Mouse (Mus musculus): ENCODE results near the gene Olfr1361. TPM values are rescaled to one million over a fixed set of nuclear protein-coding genes. Genes with fewer than 3 reads are reported as not detected.
A peak's percentile ranks its signal among the peaks of the same experiment; 100 is the strongest.

Olfr1361 gene
- total RNA-seq (2021) (not detected), polyA plus RNA-seq (2012; rRNA removed) (not detected in 2 replicates)
- long read RNA-seq, result 0 reads

DNA sequence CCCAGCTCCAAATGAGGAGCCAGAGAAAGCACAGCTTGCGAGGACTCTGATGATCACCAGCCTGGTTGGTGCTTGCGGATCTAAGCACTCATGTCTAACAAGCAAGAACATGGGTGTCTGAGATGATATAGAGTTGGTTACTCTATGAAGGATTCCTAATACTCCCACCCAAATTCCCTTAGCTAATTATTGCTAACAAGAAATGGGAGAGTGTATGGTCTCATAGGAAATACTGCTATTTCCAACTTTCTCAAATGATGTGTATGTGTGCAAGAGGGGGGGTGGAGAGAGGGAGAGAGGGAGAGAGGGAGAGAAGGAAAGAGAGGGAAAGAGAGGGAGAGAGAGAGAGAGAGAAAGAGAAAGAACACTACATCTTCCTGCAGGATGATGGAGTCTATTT, at the start of gene Olfr1361:
Gene Olfr1361 (minus strand): TSS at position 101 of the 400 bp plus-strand sequence.
- no peak for DNase-seq

DNA sequence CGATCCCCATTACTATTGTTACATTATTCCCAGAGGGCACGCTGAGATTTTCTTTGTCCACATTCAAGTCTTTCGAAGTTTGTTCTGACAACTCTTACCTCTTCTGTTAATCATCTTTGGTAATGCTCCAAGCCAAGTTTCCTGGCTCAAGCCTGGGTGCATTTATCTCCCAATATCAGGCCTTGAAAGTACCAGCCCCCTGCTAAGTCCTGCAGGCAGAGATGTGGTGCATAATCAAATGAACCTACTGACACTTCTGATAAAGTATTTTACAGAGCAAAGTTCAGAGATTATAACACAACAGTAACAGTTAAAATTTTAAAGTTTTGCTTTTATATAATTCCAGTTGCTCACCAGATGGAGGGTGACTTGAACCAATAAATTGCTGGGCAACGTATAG, 48.5 kb upstream of the Olfr1361 start:
- no peak for DNase-seq

DNA sequence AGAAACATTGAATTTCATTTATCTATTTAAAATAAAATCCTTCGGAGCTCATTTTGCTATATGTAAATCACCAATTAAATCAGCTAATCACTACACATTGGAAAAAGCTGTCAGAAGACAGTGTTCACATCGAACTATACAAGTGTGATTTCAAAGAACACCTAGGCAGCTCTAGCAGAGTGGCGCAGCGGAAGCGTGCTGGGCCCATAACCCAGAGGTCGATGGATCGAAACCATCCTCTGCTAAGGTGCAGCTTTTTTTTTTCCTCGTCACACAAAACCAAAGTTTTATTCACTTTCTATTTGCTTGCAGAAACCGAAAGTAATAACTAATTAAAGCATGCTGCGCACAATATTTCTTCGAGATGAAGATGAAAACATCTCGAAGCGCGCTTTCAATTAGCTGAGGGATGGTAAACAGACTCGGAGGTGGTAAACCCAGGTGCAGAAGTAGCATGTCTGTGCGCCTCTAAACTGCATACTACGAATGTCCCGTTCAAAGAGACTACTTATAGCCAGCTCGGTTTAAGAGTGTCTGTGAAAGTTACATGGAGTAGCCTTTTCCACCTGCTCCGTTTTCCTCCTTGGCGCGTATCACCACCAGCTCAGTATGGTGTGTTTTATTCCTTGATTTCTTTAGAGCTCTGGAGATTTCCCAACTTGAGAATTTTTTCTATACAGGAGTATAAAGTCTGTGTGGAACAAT, 47.8 kb upstream of the Olfr1361 start:
- DNase-seq, result peak; percentile 82

DNA sequence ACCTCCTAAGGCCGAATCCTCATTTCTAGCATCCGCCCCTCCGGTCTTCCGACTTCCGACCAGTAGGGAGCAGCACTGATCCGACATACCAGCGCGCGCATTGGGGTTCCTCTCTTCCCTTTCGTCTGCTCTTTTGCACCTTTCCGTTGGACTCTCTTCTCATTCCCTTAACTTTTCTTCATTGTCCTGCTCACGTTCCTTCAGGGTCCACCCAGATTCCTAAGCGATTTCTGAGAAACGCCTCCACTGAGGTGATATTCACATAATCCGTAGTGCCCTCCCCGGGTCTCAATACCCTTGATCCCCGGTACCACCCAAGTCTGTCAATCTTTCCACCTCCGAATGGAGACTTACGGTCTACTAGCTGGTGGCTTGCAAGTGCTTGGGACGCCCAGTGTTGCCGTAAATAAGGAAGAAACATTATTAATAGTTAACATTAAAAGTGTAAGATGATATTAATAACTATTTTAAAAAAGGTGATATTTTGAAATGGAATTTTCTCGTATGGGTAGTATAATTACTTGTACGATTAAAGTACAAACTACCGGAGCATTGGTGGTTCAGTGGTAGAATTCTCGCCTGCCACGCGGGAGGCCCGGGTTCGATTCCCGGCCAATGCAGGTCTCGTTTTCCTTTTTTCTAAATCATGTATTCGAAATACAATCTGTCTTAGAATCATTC, 47.0 kb upstream of the Olfr1361 start:
- peak; percentile 92 for DNase-seq

DNA sequence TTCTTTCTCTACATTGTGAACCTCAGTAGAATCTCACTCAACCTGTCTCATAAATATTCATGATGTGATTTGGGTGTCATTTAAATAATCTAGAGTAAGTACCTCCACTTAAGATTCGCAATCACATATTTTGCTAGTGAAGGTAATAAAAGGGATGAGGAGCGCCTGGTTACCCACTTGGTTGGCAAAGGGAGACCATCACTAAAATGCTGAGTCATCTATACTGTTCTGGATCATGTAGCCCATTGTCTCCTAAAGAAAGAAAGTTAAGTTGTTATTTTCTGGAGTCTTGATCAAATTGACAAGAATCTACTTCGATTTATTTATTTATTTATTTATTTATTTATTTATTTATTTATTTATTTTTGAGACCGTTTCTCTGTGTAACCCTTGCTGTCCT, 43.5 kb upstream of the Olfr1361 start:
- DNase-seq, result no peak

DNA sequence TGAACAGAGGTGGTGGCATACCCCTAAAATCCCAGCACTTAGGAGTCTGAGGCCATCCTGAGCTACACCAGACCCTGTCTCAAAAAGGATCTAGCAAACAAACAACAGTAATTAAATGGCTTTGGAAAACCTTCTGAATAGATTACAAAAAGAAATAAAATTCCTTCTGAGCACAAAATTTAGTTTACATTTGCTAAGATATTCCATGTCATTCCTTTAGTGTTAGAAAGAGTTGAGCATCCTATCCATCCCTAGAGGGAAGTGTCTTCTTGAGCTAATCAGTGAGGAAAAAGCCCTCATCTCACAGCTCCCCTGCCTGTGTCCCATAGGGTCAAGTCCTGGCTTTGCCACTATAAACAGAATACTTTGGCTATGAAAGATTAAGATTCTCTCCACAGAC, 34.6 kb upstream of the Olfr1361 start, which contains the start of gene Olfr1359:
Gene Olfr1359 (plus strand): TSS at position 301 of the 400 bp plus-strand sequence.
- DNase-seq, result no peak

DNA sequence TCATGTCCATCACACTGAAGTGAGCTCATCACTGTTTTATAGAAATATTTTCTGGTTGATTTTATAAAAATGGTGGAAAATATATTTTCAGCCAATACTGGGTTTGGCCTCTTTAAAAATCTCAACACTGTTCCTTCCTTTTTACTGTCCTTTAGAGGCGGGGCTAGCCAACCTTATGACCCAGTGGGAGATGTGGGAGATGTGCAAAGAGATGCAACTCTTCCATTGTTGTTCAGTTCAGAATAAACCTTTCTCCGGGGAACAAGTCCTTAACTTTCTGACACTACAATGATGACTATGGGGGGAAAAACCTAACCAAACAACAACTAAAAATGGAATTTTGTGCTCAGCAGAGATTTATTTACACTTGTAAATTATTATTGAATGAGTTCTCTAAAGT, 14.1 kb upstream of the Olfr1361 start, which contains the start of gene Olfr1360:
Gene Olfr1360 (minus strand): TSS at position 101 of the 400 bp plus-strand sequence.
- no peak for DNase-seq

DNA sequence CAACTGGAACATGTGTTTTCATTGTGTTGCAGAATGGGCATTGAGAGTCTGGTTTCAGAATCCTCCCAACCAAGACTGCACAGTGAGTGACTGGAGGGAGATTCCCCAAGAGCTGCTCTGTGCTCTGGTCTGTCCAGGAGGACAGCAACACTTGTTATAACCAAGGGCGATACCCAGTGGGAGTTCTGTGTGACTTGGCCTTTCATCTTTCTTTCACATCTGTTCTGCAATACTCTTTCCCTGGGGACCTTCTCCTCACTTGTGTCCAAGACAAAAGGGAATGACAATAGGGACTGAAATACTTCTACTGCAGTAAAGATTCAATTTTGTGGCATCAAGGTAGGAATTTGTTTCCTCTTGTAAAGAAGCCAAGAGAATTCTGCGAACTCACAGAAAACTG, 20.8 kb downstream of the Olfr1361 start, which contains the start of gene Olfr11:
Gene Olfr11 (minus strand): TSS at position 101 of the 400 bp plus-strand sequence.
- no peak for DNase-seq

DNA sequence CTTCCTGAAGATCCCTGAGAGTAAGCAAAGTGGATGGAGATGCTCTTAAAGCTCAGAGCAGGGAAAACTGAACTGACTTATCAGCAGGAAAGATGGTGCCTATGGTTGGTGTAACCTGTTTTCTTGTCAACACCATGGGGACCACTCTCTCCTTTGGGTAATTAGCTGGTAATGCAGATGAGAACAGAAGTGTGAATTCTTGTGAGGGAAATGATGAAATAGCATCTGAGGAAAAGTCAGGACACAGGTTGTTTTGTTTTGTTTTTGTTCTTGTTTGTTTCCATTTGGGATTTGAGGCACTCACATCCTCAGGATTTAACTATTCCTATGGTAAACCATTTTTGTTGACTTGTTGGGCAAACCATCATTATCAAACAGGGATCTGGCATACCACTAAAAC, 49.3 kb downstream of the Olfr1361 start, which contains the start of gene Olfr1362:
Gene Olfr1362 (minus strand): TSS at position 101 of the 400 bp plus-strand sequence.
- DNase-seq, result no peak

Other genes starting within 250 kb of the Olfr1361 start
Only the 30 nearest of the 33 such genes appear.
- 1 to 10 TPM; 1.8 to 3.6 TPM for gene Zkscan4, start 184.5 kb downstream of the Olfr1361 start, total RNA-seq (2021)
- gene Zkscan4, start 184.5 kb downstream of the Olfr1361 start, polyA plus RNA-seq (2012; rRNA removed), result 0.46 and 0.85 TPM in 2 replicates
- not detected for gene Gm10065, start 183.9 kb downstream of the Olfr1361 start, total RNA-seq (2021)
- gene Gm10065, start 183.9 kb downstream of the Olfr1361 start, polyA plus RNA-seq (2012; rRNA removed), result 1.4 TPM in 1 of 2 replicates, not detected in the other
- 10 to 100 TPM; 13.3 to 14.2 TPM for gene AK157302, start 168.2 kb downstream of the Olfr1361 start, total RNA-seq (2021)
- 0.09 TPM in 1 of 2 replicates, not detected in the other for gene AK157302, start 168.2 kb downstream of the Olfr1361 start, polyA plus RNA-seq (2012; rRNA removed)
- 100 to 1,000 TPM in 1 of 2 experiments, 10 to 100 TPM in 1; 95.4 to 165 TPM for gene Gm11273, start 162.0 kb downstream of the Olfr1361 start, total RNA-seq (2021)
- 56.6 and 56.8 TPM in 2 replicates for gene Gm11273, start 162.0 kb downstream of the Olfr1361 start, polyA plus RNA-seq (2012; rRNA removed)
- gene Zkscan8, start 132.3 kb downstream of the Olfr1361 start, total RNA-seq (2021), result 10 to 100 TPM; 13.9 to 17.1 TPM
- 1.2 and 1.5 TPM in 2 replicates for gene Zkscan8, start 132.3 kb downstream of the Olfr1361 start, polyA plus RNA-seq (2012; rRNA removed)
- gene Olfr1366, start 120.6 kb downstream of the Olfr1361 start, total RNA-seq (2021), result not detected
- gene Olfr1366, start 120.6 kb downstream of the Olfr1361 start, polyA plus RNA-seq (2012; rRNA removed), result not detected in 2 replicates
- gene Olfr1535, start 103.5 kb downstream of the Olfr1361 start, total RNA-seq (2021), result not detected
- not detected in 2 replicates for gene Olfr1535, start 103.5 kb downstream of the Olfr1361 start, polyA plus RNA-seq (2012; rRNA removed)
- not detected for gene Olfr1364, start 81.6 kb downstream of the Olfr1361 start, total RNA-seq (2021)
- gene Olfr1364, start 81.6 kb downstream of the Olfr1361 start, polyA plus RNA-seq (2012; rRNA removed), result not detected in 2 replicates
- gene Olfr1362, start 49.4 kb downstream of the Olfr1361 start, total RNA-seq (2021), result not detected
- gene Olfr1362, start 49.4 kb downstream of the Olfr1361 start, polyA plus RNA-seq (2012; rRNA removed), result 0.04 TPM in 1 of 2 replicates, not detected in the other
- gene Olfr11, start 20.9 kb downstream of the Olfr1361 start, total RNA-seq (2021), result not detected
- gene Olfr11, start 20.9 kb downstream of the Olfr1361 start, polyA plus RNA-seq (2012; rRNA removed), result not detected in 2 replicates
- not detected for gene Olfr1360, start 14.0 kb upstream of the Olfr1361 start, total RNA-seq (2021)
- not detected in 2 replicates for gene Olfr1360, start 14.0 kb upstream of the Olfr1361 start, polyA plus RNA-seq (2012; rRNA removed)
- gene Olfr1359, start 34.7 kb upstream of the Olfr1361 start, total RNA-seq (2021), result not detected
- not detected in 2 replicates for gene Olfr1359, start 34.7 kb upstream of the Olfr1361 start, polyA plus RNA-seq (2012; rRNA removed)
- gene Hist1h2bl, start 52.8 kb upstream of the Olfr1361 start, total RNA-seq (2021), result 10 to 100 TPM; 24.1 to 36.9 TPM
- 0.49 and 1.3 TPM in 2 replicates for gene Hist1h2bl, start 52.8 kb upstream of the Olfr1361 start, polyA plus RNA-seq (2012; rRNA removed)
- 10 to 100 TPM; 28.5 to 38.1 TPM for gene Hist1h2ai, start 53.0 kb upstream of the Olfr1361 start, total RNA-seq (2021)
- 5.7 and 9.3 TPM in 2 replicates for gene Hist1h2ai, start 53.0 kb upstream of the Olfr1361 start, polyA plus RNA-seq (2012; rRNA removed)
- 10 to 100 TPM; 16.3 to 42.1 TPM for gene Hist1h3h, start 54.3 kb upstream of the Olfr1361 start, total RNA-seq (2021)
- gene Hist1h3h, start 54.3 kb upstream of the Olfr1361 start, polyA plus RNA-seq (2012; rRNA removed), result 5.5 and 8.7 TPM in 2 replicates
- 1 to 10 TPM; 6.5 to 7.0 TPM for gene Hist1h2bm, start 58.7 kb upstream of the Olfr1361 start, total RNA-seq (2021)
- 0.28 and 0.56 TPM in 2 replicates for gene Hist1h2bm, start 58.7 kb upstream of the Olfr1361 start, polyA plus RNA-seq (2012; rRNA removed)
- gene Hist1h4j, start 71.7 kb upstream of the Olfr1361 start, total RNA-seq (2021), result 10 to 100 TPM in 1 of 2 experiments, 1 to 10 TPM in 1; 7.5 to 11.4 TPM
- gene Hist1h4j, start 71.7 kb upstream of the Olfr1361 start, polyA plus RNA-seq (2012; rRNA removed), result 0.52 TPM in 2 replicates
- gene Hist1h4k, start 87.1 kb upstream of the Olfr1361 start, total RNA-seq (2021), result 100 to 1,000 TPM in 1 of 2 experiments, 10 to 100 TPM in 1; 76.0 to 101 TPM
- gene Hist1h4k, start 87.1 kb upstream of the Olfr1361 start, polyA plus RNA-seq (2012; rRNA removed), result 10.2 and 12.5 TPM in 2 replicates
- 10 to 100 TPM; 10.8 to 11.1 TPM for gene Hist1h2ak, start 90.4 kb upstream of the Olfr1361 start, total RNA-seq (2021)
- gene Hist1h2ak, start 90.4 kb upstream of the Olfr1361 start, polyA plus RNA-seq (2012; rRNA removed), result 5.4 and 7.8 TPM in 2 replicates
- 10 to 100 TPM; 16.7 to 17.2 TPM for gene Hist1h2bn, start 90.7 kb upstream of the Olfr1361 start, total RNA-seq (2021)
- 2.5 and 8.2 TPM in 2 replicates for gene Hist1h2bn, start 90.7 kb upstream of the Olfr1361 start, polyA plus RNA-seq (2012; rRNA removed)
- gene Hist1h1b, start 117.2 kb upstream of the Olfr1361 start, total RNA-seq (2021), result 10 to 100 TPM; 11.6 to 11.7 TPM
- 0.34 and 0.37 TPM in 2 replicates for gene Hist1h1b, start 117.2 kb upstream of the Olfr1361 start, polyA plus RNA-seq (2012; rRNA removed)
- 10 to 100 TPM; 41.4 to 42.7 TPM for gene Hist1h3i, start 120.0 kb upstream of the Olfr1361 start, total RNA-seq (2021)
- 16.8 and 25.5 TPM in 2 replicates for gene Hist1h3i, start 120.0 kb upstream of the Olfr1361 start, polyA plus RNA-seq (2012; rRNA removed)
- gene Hist1h2an, start 123.8 kb upstream of the Olfr1361 start, total RNA-seq (2021), result 1 to 10 TPM; 3.4 to 4.6 TPM
- 4.2 TPM in 1 of 2 replicates, not detected in the other for gene Hist1h2an, start 123.8 kb upstream of the Olfr1361 start, polyA plus RNA-seq (2012; rRNA removed)
- gene Hist1h2bp, start 124.1 kb upstream of the Olfr1361 start, total RNA-seq (2021), result 10 to 100 TPM in 1 of 2 experiments, 1 to 10 TPM in 1; 8.5 to 10.7 TPM
- gene Hist1h2bp, start 124.1 kb upstream of the Olfr1361 start, polyA plus RNA-seq (2012; rRNA removed), result 1.6 TPM in 1 of 2 replicates, not detected in the other
- gene Hist1h2bq, start 146.8 kb upstream of the Olfr1361 start, total RNA-seq (2021), result 10 to 100 TPM; 35.5 to 55.7 TPM
- 13.1 and 16.6 TPM in 2 replicates for gene Hist1h2bq, start 146.8 kb upstream of the Olfr1361 start, polyA plus RNA-seq (2012; rRNA removed)
- 10 to 100 TPM; 16.1 to 19.4 TPM for gene Hist1h2ao, start 147.1 kb upstream of the Olfr1361 start, total RNA-seq (2021)
- not detected in 2 replicates for gene Hist1h2ao, start 147.1 kb upstream of the Olfr1361 start, polyA plus RNA-seq (2012; rRNA removed)
- gene Hist1h4m, start 148.4 kb upstream of the Olfr1361 start, total RNA-seq (2021), result 100 to 1,000 TPM; 165 to 190 TPM
- 4.5 TPM in 1 of 2 replicates, not detected in the other for gene Hist1h4m, start 148.4 kb upstream of the Olfr1361 start, polyA plus RNA-seq (2012; rRNA removed)
- 10 to 100 TPM; 22.2 to 52.8 TPM for gene Hist1h4n, start 168.8 kb upstream of the Olfr1361 start, total RNA-seq (2021)
- 4.1 and 6.6 TPM in 2 replicates for gene Hist1h4n, start 168.8 kb upstream of the Olfr1361 start, polyA plus RNA-seq (2012; rRNA removed)
- gene Hist1h2ap, start 170.1 kb upstream of the Olfr1361 start, total RNA-seq (2021), result 10 to 100 TPM; 24.8 to 29.8 TPM
- gene Hist1h2ap, start 170.1 kb upstream of the Olfr1361 start, polyA plus RNA-seq (2012; rRNA removed), result 126 and 141 TPM in 2 replicates
- 10 to 100 TPM; 36.5 to 55.8 TPM for gene Hist1h2br, start 170.4 kb upstream of the Olfr1361 start, total RNA-seq (2021)
- 12.6 and 15.9 TPM in 2 replicates for gene Hist1h2br, start 170.4 kb upstream of the Olfr1361 start, polyA plus RNA-seq (2012; rRNA removed)